Mouse (Mus musculus) kidney, embryonic 14.5 days (tissue): Measurements from ENCODE around the gene Auh. TPM values are rescaled to one million over a fixed set of nuclear protein-coding genes. Genes with fewer than 3 reads are reported as not detected.

Experiments used
- ATAC-seq: fragments of 200-750 bp; cut with Nextera tagmentation; 2 replicates; pipeline ENCODE4 v1.8.0; 2017; ENCODE audit warnings: moderate number of reproducible peaks, mild to moderate bottlenecking, moderate TSS enrichment, moderate library complexity; ENCODE audit not compliant: low FRiP score, low TSS enrichment
- H3K27ac ChIP-seq: fragments of 300-500 bp; sonication (generic); 2 replicates; pipeline ENCODE4 v1.5.1; 2014; ENCODE audit warnings: low read depth, mild to moderate bottlenecking, low read length, moderate library complexity, mixed read lengths
- H3K27me3 ChIP-seq: fragments of 300-500 bp; sonication (generic); 2 replicates; pipeline ENCODE4 v1.6.1; 2014; ENCODE audit warnings: mild to moderate bottlenecking, low read length; ENCODE audit not compliant: control insufficient read depth, insufficient read depth
- H3K36me3 ChIP-seq: fragments of 300-500 bp; sonication (generic); 2 replicates; pipeline ENCODE4 v1.6.1; 2014; ENCODE audit warnings: low read length, mixed read lengths; ENCODE audit not compliant: control insufficient read depth, insufficient read depth
- H3K4me1 ChIP-seq: fragments of 300-500 bp; sonication (generic); 2 replicates; pipeline ENCODE4 v1.6.1; 2014; ENCODE audit warnings: low read length, mixed read lengths; ENCODE audit not compliant: control insufficient read depth, insufficient read depth
- H3K4me2 ChIP-seq: fragments of 300-500 bp; sonication (generic); replicated peaks from 2 replicates; pipeline ENCODE4 v1.6.1; 2014; ENCODE audit warnings: low read depth, mild to moderate bottlenecking, low read length
- H3K4me3 ChIP-seq: fragments of 300-500 bp; sonication (generic); 2 replicates; pipeline ENCODE4 v1.5.1; 2014; ENCODE audit warnings: mild to moderate bottlenecking, low read length
- H3K9ac ChIP-seq: fragments of 300-500 bp; sonication (generic); 2 replicates; pipeline ENCODE4 v1.6.1; 2014; ENCODE audit warnings: low read depth, mild to moderate bottlenecking, low read length, moderate library complexity
- H3K9me3 ChIP-seq: fragments of 300-500 bp; sonication (generic); 2 replicates; pipeline ENCODE4 v1.6.1; 2016; ENCODE audit warnings: low read length; ENCODE audit not compliant: control insufficient read depth
- WGBS: fragments of 180-500 bp; shearing (Covaris S2); extraction: QIAGEN DNeasy Blood & Tissue Kit; methylation state at CpG from one replicate; pipeline ENCODE4 v1.1.7; 2014; 5-methylcytosine and 5-hydroxymethylcytosine counted together
- polyA plus RNA-seq: library from polyadenylated mRNA; unstranded; fragments of >200 nt; fragmentation: Nextera tagmentation; extraction: Ambion mirVana; gene quantifications from 2 replicates; pipeline ENCODE4 v1.2.1, GENCODE M21; 2014

The Auh gene
- polyA plus RNA-seq, 1 experiment from 2014 or later: 44.7 TPM

- Histone ChIP-seq H3K36me3 (no peaks in the 10 kb centered on the region), H3K9me3 (no peaks in the 10 kb centered on the region), H3K4me3 (no peak overlapping the region), H3K9ac (no peak overlapping the region), H3K27ac (no peak overlapping the region), H3K4me2 (no peak overlapping the region), H3K4me1 (peaks cover 25% of the 10 kb centered on the region), H3K27me3 (no peaks in the 10 kb centered on the region)
- peak; percentile 22; the same call in 1 of the 2 replicates for ATAC-seq
- 68% methylated on average over 9 of the region's 9 CpGs for WGBS
Observed at GRCm38 (mm10) chr13:52879291-52879690, 50.2 kb downstream of the Auh start.

DNA sequence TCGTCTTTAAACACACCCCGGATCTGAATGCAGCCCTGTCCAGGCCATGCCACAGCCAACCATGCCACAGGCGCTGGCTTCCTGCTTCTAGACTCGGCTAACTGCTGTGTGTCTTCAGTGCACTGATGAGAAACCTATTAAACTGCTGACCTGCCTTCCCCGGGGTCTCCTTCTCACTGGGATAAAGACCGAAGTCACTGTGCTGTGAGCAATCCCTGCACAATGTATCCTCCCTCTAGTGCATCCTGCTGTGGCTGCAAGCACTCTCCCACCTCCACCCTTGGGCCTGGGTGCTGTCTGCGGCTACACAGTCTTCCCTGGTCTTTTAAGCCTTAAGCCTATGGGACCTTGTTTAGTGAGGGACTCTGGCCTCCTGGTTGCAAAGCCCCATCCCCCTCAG, 50.7 kb downstream of the Auh start:
- H3K4me2 ChIP-seq: no peak overlapping the region
- 39% methylated on average over 7 of the region's 7 CpGs for WGBS
- no peaks in the 10 kb centered on the region for H3K27me3 ChIP-seq
- H3K9ac ChIP-seq: no peak overlapping the region
- H3K4me3 ChIP-seq: no peak overlapping the region
- H3K36me3 ChIP-seq: no peaks in the 10 kb centered on the region
- H3K27ac ChIP-seq: no peak overlapping the region
- peak; percentile 45; the same call in 1 of the 2 replicates for ATAC-seq
- no peaks in the 10 kb centered on the region for H3K9me3 ChIP-seq
- peaks cover 23% of the 10 kb centered on the region for H3K4me1 ChIP-seq

DNA sequence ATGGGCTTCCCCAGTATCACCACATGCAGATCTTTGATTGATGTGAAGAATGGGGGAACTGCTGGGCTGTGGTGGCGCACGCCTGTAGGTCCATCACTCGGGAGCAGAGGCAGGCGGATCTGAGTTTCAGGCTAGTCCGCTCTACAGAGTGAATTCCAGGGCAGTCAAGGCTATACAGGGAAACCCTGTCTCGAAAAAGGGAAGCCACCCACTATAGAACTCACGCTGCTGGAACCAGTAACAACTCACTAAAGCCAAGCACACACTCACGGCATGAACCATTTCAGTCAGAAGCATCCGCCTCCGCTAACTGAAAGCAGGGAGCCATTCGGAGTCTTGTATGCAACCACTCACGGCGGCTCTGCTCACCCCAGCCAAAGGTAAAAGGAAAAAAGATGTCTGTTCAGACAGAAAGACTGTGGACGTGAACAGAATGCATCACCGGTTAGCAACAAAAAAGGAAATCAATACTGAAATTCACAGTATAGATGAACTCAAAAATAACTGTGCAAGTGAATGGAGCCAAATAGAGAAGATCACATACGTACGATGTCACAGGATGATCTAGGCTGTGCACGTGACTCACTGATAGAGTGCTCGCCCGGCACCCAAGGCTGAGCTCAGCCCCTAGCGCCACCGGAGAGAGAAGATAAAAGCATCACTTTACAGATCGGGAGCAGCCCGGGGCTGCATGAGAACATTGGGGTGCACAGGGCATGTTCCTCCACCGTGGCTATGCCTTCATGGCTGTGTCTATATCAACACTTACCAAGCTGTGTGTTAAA, 53.7 kb downstream of the Auh start:
- Histone ChIP-seq H3K4me2 (no peak overlapping the region), H3K9me3 (no peaks in the 10 kb centered on the region), H3K27ac (no peak overlapping the region), H3K9ac (no peak overlapping the region), H3K36me3 (no peaks in the 10 kb centered on the region), H3K27me3 (no peaks in the 10 kb centered on the region), H3K4me3 (no peak overlapping the region), H3K4me1 (peaks cover 18% of the 10 kb centered on the region)
- 86% methylated on average over 25 of the region's 25 CpGs for WGBS
- no peak for ATAC-seq

DNA sequence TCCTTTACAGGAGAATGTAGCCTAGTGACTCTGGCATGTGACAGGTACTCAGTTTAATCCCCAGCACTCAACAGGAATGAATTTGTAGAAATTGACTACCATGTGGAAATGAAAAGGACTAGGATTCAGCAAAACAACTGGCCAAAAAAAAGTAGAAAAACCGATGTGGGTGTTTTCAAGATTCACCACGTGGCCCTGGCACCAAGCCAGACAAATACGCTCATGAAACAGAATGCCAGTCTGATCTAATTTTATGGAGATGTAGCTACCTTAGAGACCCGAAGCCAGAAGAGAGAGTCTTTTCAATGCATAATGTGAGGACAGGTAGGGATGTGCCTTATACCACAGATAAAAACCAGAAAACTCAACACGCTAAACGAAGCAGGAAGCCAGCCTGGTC, 54.4 kb downstream of the Auh start:
- peaks cover 15% of the 10 kb centered on the region for H3K4me1 ChIP-seq
- no peaks in the 10 kb centered on the region for H3K36me3 ChIP-seq
- no peaks in the 10 kb centered on the region for H3K9me3 ChIP-seq
- H3K27me3 ChIP-seq: no peaks in the 10 kb centered on the region
- no peak overlapping the region for H3K27ac ChIP-seq
- H3K9ac ChIP-seq: no peak overlapping the region
- H3K4me2 ChIP-seq: no peak overlapping the region
- WGBS: 86% methylated on average over 6 of the region's 6 CpGs
- H3K4me3 ChIP-seq: no peak overlapping the region
- no peak for ATAC-seq

GRCm38 (mm10) chr13:52874338-52874737, 55.1 kb downstream of the Auh start:
- no peaks in the 10 kb centered on the region for H3K36me3 ChIP-seq
- WGBS: 78% methylated on average over 6 of the region's 6 CpGs

DNA sequence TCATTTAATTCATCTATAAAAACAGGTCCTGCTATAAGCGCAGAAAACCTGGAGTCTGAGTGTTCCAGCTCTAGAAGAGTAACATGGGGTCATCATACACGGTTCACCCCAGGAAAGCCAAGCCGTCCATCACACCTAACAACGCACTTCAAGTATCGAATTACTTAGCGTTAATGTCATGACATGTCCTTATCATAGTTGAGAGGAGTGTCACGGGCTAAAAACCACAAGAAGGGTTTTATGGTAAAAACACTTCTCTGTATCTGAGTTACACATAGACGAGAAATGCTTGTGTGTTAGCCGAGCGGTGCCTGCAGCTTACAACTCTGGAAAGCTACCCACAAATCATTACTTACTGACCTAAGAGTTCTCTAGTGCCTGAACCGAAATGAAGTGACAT, 55.6 kb downstream of the Auh start:
- Histone ChIP-seq H3K27me3 (no peaks in the 10 kb centered on the region), H3K4me3 (no peak overlapping the region), H3K36me3 (no peaks in the 10 kb centered on the region), H3K9ac (no peak overlapping the region), H3K4me2 (no peak overlapping the region), H3K4me1 (peaks cover 6% of the 10 kb centered on the region), H3K27ac (no peak overlapping the region), H3K9me3 (no peaks in the 10 kb centered on the region)
- 46% methylated on average over 11 of the region's 11 CpGs for WGBS
- ATAC-seq: no peak

More at GRCm38 (mm10) chr13:52874338-52874737, 55.1 kb downstream of the Auh start:
- no peak overlapping the region for H3K4me2 ChIP-seq
- no peak overlapping the region for H3K4me3 ChIP-seq
- peaks cover 10% of the 10 kb centered on the region for H3K4me1 ChIP-seq
- H3K27ac ChIP-seq: no peak overlapping the region
- H3K27me3 ChIP-seq: no peaks in the 10 kb centered on the region
- H3K9me3 ChIP-seq: no peaks in the 10 kb centered on the region
- no peak overlapping the region for H3K9ac ChIP-seq
- ATAC-seq: no peak

GRCm38 (mm10) chr13:52866005-52866792, 63.3 kb downstream of the Auh start:
- Histone ChIP-seq H3K4me3 (no peak overlapping the region), H3K27me3 (no peaks in the 10 kb centered on the region), H3K36me3 (no peaks in the 10 kb centered on the region), H3K4me2 (no peak overlapping the region), H3K4me1 (peaks cover 12% of the 10 kb centered on the region), H3K9me3 (no peaks in the 10 kb centered on the region), H3K9ac (no peak overlapping the region), H3K27ac (no peak overlapping the region)
- WGBS: 39% methylated on average over 15 of the region's 15 CpGs
- ATAC-seq: no peak

GRCm38 (mm10) chr13:52863436-52863835, 66.0 kb downstream of the Auh start:
- no peaks in the 10 kb centered on the region for H3K27me3 ChIP-seq
- H3K9me3 ChIP-seq: no peaks in the 10 kb centered on the region
- ATAC-seq: no peak
- H3K27ac ChIP-seq: no peak overlapping the region
- H3K4me2 ChIP-seq: no peak overlapping the region
- WGBS: 79% methylated on average over 8 of the region's 8 CpGs
- H3K36me3 ChIP-seq: no peaks in the 10 kb centered on the region
- H3K4me1 ChIP-seq: peaks cover 15% of the 10 kb centered on the region
- H3K4me3 ChIP-seq: no peak overlapping the region
- H3K9ac ChIP-seq: no peak overlapping the region
